ENCODE assay signal across 22 mouse cellular contexts in genomic region chr1:184938106-184938505, GRCm38 (mm10). TPM values are rescaled to one million over a fixed set of nuclear protein-coding genes. Genes with fewer than 3 reads are reported as not detected.
DNase-seq lines count a peak whose midpoint lies in the region; ATAC-seq and TF ChIP-seq lines count a peak whose summit lies in the region.
"Had no signal": no experiment of that assay in that cellular context is flagged by ENCODE, and none has a peak within 500 bp of the region (broad histone marks: within the 10 kb centered on the region; RNA-seq: fewer than 3 reads in every experiment).

No protein-coding gene starts in this region.

- no peak for TF ChIP-seq CTCF in left cerebral cortex, adult 2 months (IDR thresholded peaks at IDR 0.05)

- H3K9me3 ChIP-seq in kidney, embryonic 16.5 days (ENCODE audit: low read length) = no peaks in the 10 kb centered on the region
- H3K9me3 ChIP-seq: embryonic facial prominence, embryonic 12.5 days; forebrain, embryonic 12.5 days; heart, embryonic 13.5 days; hindbrain, embryonic 13.5 days had no signal

- H3K4me2 ChIP-seq in kidney, embryonic 16.5 days (replicated peaks; ENCODE audit: low read depth, low read length) = no peak overlapping the region
- H3K4me2 ChIP-seq: embryonic facial prominence, embryonic 12.5 days; forebrain, embryonic 12.5 days; heart, embryonic 13.5 days; hindbrain, embryonic 13.5 days had no signal

- H3K4me1 ChIP-seq in kidney, embryonic 16.5 days (ENCODE audit: insufficient read depth, low read length) = no peaks in the 10 kb centered on the region
- H3K4me1 ChIP-seq: embryonic facial prominence, embryonic 12.5 days; forebrain, embryonic 12.5 days; hindbrain, embryonic 13.5 days had no signal

- H3K36me3 ChIP-seq in kidney, embryonic 16.5 days (ENCODE audit: insufficient read depth, low read length) = no peaks in the 10 kb centered on the region
- H3K36me3 ChIP-seq: embryonic facial prominence, embryonic 12.5 days had no signal

- no peak overlapping the region for H3K9ac ChIP-seq in kidney, embryonic 16.5 days (replicated peaks; ENCODE audit: low read length)
- H3K9ac ChIP-seq: embryonic facial prominence, embryonic 12.5 days; forebrain, embryonic 12.5 days; heart, embryonic 13.5 days; hindbrain, embryonic 13.5 days had no signal

- no peak for ATAC-seq in kidney, embryonic 16.5 days (ENCODE audit: low FRiP score, low TSS enrichment)
- 0 out of 2 replicates have a peak, but pooled peaks have one; percentile 29 for ATAC-seq in megakaryocyte-erythroid progenitor cell, adult 5-6 weeks (replicated peaks; ENCODE audit: low FRiP score, low TSS enrichment, poor library complexity, severe bottlenecking)
- ATAC-seq: activated CD4-positive, CD25-positive, alpha-beta regulatory T cell, adult 4 months; forebrain, embryonic 16.5 days; Patski had no signal

- intact Hi-C loops in left cerebral cortex, postnatal 4 days (cut with DNase I) = no loop called here
- intact Hi-C loops in left cerebral cortex, adult 2 months (cut with DNase I) = no loop called here

- H3K4me3 ChIP-seq in kidney, embryonic 16.5 days (ENCODE audit: low read length) = no peak overlapping the region
- no peak overlapping the region for H3K4me3 ChIP-seq in left cerebral cortex, adult 2 months
- H3K4me3 ChIP-seq: embryonic facial prominence, embryonic 12.5 days; forebrain, embryonic 12.5 days; heart, embryonic 13.5 days; hindbrain, embryonic 13.5 days had no signal

- H3K27me3 ChIP-seq in kidney, embryonic 16.5 days (ENCODE audit: insufficient read depth, low read length) = no peaks in the 10 kb centered on the region
- H3K27me3 ChIP-seq: embryonic facial prominence, embryonic 12.5 days; forebrain, embryonic 12.5 days; heart, embryonic 13.5 days; hindbrain, embryonic 13.5 days; Patski had no signal

- WGBS in kidney, embryonic 16.5 days = 73% methylated on average over 4 of the region's 4 CpGs

- no peak overlapping the region for H3K27ac ChIP-seq in kidney, embryonic 16.5 days (ENCODE audit: low read length)
- no peak overlapping the region for H3K27ac ChIP-seq in left cerebral cortex, adult 2 months
- H3K27ac ChIP-seq: embryonic facial prominence, embryonic 12.5 days; forebrain, embryonic 12.5 days; heart, embryonic 13.5 days; hindbrain, embryonic 13.5 days had no signal

- peak; percentile 31 to 40 for DNase-seq in cerebellum, postnatal 14 days
- no peak for DNase-seq in cerebellum, postnatal 36 days
- DNase-seq in kidney, adult 9 months = peak; percentile 21
- peak; percentile 13 for DNase-seq in left cerebral cortex, postnatal 4 days
- DNase-seq in left cerebral cortex, adult 2 months (ENCODE audit: extremely low spot score in 1 of 2, low spot score in 2 of 2) = no peak
- DNase-seq in gastrocnemius, adult 8-10 months (ENCODE audit: low spot score in 2 of 2) = no peak
- DNase-seq: adrenal gland, postnatal 14 days; cerebellum, adult 11-12 months; cerebellum, adult 9-11 months; gastrocnemius, postnatal 14 days; heart, postnatal 4 days had no signal

RNA-seq across cellular contexts. Expression of gene C130074G19Rik, which starts 55.1 kb away (rescaled TPM):
- 3.1 and 3.9 TPM in 2 replicates for polyA plus RNA-seq in kidney, embryonic 16.5 days (2015; fragmentation: Nextera tagmentation; extraction: Ambion mirVana)
- 10 to 100 TPM; 14.0 to 16.5 TPM for total RNA-seq in left cerebral cortex, postnatal 4 days (2021)
- total RNA-seq in left cerebral cortex, adult 2 months (2021) = 10 to 100 TPM; 37.6 to 46.2 TPM
- total RNA-seq in megakaryocyte-erythroid progenitor cell, adult 5-6 weeks (2014; fragmentation: Nextera tagmentation) = not detected in 2 replicates
- not detected in 2 replicates for total RNA-seq in megakaryocyte-erythroid progenitor cell, adult 5-6 weeks (2017)
- 10 to 100 TPM in 2 of 4 experiments, 1 to 10 TPM in 2; 7.1 to 15.3 (median 10.8) TPM for total RNA-seq in gastrocnemius, adult 8-10 months (2022)
- total RNA-seq: MEL had no signal
- polyA plus RNA-seq: activated CD4-positive, CD25-positive, alpha-beta regulatory T cell, adult 4 months; C2C12 had no signal

Comparison
In these comparisons a context has a peak if more than half of its experiments do, and no peak if none do; other contexts are left out.
1. DNase-seq: peak in cerebellum, postnatal 14 days (2 of 2), kidney, adult 9 months (single experiment) and left cerebral cortex, postnatal 4 days (single experiment); none in cerebellum, postnatal 36 days (0 of 2), left cerebral cortex, adult 2 months (0 of 2) and gastrocnemius, adult 8-10 months (0 of 2).
2. RNA of gene C130074G19Rik, which starts 55.1 kb away (total RNA-seq): 37.6 to 46.2 TPM in left cerebral cortex, adult 2 months, 14.0 to 16.5 TPM in left cerebral cortex, postnatal 4 days and 7.1 to 15.3 TPM in gastrocnemius, adult 8-10 months; not detected in megakaryocyte-erythroid progenitor cell, adult 5-6 weeks; every median in the first group is over 4 times any median in the second.